Mouse (Mus musculus) B cell, adult 2 months (primary cell): ENCODE measurements around the gene Pde11a.
A peak's percentile ranks its signal among the peaks of the same experiment; 100 is the strongest.
"Not testable (repeated sequence)": the region's sequence is repeated elsewhere in the genome, so short reads cannot be mapped to it uniquely, and the experiment has no call there.

ENCODE experiments used
- DNase-seq, 2 experiments: peaks; one replicate each; pipeline ENCODE4 v3.0.0; 2022

Pde11a gene

DNA sequence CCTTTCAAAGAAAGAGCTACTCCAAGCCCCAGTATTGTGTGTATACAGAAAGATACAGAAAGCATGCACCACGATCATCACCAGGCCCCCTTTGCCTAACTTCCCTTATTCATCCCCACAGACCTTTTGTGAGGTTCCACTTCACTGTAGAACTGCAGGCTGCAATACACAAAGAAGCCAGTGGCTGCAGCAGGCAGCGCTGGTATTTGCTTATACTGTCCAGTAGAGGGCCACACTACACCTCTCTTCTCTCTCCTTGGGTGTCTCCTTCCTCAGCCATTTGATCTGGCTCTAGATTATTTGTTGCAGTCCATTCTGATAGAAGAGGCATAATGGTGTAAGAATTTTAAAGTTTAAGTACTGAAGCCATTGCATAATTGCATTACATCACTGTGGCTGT lies 353.4 kb downstream of the Pde11a start:
- DNase-seq, result peak; percentile 50 to 53

GRCm38 (mm10) chr2:75983847-75984246 lies 354.7 kb downstream of the Pde11a start:
- DNase-seq, result no peak

GRCm38 (mm10) chr2:75983091-75983490 lies 355.5 kb downstream of the Pde11a start:
- no peak for DNase-seq

- DNase-seq, result no peak
These were observed 355.9 kb downstream of the Pde11a start for GRCm38 (mm10) chr2:75982626-75983025.

DNA sequence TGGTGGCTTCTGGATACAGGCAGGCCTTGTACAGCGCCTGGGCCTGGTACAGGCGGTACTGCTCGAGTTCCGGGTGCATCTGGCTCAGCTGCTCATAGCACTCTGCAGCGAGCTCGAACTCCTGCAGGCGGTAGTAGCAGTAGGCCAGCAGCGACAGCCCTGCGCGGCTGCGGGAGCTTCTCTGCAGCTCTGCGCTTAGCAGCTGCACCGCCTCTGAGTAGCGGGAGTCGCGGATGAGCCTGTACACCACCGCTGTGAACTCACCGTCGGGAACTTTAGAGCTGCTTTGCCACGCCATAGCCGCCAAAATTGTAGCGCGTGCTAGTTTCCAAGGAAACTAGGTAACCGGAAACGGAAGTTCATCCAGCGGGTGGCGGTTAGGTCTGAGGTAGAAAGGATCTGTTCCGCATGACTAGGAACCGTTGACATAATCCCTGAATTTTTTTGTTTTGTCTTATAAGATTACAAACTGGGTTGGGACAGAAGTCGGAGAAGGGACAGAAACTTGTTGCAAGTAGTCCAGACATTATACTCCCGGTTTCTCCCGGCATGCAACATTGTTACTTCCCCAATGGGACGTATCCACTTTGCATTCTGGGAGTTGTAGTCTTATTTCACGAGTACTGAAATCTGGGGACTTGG lies 357.0 kb downstream of the Pde11a start, which contains the start of gene Ttc30a1:
Gene Ttc30a1, minus strand, starts transcription at position 528 of the 642 bp plus-strand sequence.
- peak; percentile 73 to 77 for DNase-seq

DNA sequence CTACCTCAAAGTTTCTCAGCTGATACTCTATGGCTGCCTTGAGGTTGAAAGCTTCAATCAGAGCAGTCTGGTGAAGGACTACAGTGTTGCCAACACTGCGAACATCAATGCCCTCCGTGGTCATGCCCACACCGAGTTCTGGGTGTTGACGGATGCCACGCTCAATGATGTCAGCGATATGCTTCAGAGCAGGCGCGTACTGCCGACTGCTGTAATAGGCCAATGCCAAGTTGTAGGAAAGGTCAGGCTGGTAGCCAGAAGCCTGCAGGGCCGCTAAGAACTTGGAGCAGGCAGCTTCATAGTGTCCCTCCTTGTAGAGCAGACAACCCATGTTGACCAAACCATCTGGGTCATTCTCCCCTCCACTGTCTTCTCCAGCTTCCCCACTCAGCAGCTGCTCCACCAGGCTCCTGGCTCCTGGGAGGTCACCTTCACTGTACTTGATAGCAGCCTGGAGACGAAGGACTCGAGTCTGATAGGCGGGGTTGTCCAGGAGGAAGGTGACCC lies 357.6 kb downstream of the Pde11a start:
- DNase-seq, result not testable (repeated sequence)

DNA sequence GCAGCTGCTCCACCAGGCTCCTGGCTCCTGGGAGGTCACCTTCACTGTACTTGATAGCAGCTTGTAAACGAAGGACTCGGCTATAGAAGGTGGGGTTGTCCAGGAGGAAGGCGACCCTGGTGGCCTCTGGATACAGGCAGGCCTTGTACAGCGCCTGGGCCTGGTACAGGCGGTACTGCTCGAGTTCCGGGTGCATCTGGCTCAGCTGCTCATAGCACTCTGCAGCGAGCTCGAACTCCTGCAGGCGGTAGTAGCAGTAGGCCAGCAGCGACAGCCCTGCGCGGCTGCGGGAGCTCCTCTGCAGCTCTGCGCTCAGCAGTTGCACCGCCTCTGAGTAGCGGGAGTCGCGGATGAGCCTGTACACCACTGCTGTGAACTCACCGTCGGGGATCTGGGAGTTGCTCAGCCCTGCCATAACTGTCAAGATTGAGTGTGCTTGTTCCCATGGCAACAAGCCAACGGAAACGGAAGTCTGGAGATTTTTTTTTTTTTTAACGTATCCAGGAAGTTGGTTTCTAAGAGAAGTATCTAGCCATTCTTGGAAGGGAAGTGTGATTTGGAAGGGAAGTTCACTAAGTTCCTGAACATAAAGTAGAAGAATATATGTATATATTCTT lies 360.7 kb downstream of the Pde11a start, which contains the start of gene Ttc30a2:
Gene Ttc30a2, minus strand, starts transcription at position 419 of the 617 bp plus-strand sequence.
- DNase-seq, result peak; percentile 35 to 37

GRCm38 (mm10) chr2:75976070-75976469 lies 362.5 kb downstream of the Pde11a start:
- DNase-seq, result not testable (repeated sequence)

GRCm38 (mm10) chr2:75974131-75974530 lies 364.4 kb downstream of the Pde11a start:
- DNase-seq, result no peak

GRCm38 (mm10) chr2:75964972-75965371 lies 373.6 kb downstream of the Pde11a start:
- DNase-seq, result peak; percentile 62 to 68

DNA sequence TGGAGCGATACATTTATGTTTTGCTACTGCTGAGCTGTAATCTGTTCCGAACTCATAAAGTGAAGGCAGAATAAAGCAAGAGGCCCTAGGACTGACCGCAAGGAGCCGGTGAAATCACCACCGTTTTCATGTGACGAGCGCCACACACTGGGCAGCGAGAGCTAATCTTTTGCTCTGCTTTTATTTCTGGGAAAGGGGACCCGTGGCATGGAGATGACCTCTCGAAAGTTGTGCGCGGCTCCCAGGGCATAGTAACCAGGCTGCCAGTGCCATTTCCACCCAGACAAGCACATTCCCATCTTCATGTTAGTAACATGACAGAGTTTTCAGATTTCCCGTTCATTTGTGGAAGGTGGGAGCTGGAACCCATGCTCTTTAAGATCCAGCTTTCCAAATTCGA lies 374.1 kb downstream of the Pde11a start:
- DNase-seq, result peak; percentile 36 to 37

DNA sequence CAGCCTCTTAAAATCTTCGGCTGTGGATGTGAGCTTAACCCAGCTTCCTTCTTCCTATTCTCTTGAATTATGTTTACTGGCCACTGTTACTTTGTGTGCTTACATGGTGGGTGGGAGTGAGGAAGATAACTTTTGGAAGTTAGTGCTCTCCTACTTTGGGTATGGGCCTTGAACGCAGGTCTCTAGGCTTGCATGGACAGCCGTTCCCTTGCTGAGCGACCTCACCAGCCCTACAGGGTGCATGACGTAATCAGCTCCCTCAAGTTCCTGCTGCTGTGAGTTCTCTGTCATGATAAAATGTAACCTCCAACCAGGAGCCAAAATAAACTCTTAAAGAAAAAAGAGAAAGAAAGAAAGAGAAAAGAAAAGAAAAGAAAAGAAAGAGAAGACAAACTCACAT lies 374.5 kb downstream of the Pde11a start:
- DNase-seq, result no peak

DNA sequence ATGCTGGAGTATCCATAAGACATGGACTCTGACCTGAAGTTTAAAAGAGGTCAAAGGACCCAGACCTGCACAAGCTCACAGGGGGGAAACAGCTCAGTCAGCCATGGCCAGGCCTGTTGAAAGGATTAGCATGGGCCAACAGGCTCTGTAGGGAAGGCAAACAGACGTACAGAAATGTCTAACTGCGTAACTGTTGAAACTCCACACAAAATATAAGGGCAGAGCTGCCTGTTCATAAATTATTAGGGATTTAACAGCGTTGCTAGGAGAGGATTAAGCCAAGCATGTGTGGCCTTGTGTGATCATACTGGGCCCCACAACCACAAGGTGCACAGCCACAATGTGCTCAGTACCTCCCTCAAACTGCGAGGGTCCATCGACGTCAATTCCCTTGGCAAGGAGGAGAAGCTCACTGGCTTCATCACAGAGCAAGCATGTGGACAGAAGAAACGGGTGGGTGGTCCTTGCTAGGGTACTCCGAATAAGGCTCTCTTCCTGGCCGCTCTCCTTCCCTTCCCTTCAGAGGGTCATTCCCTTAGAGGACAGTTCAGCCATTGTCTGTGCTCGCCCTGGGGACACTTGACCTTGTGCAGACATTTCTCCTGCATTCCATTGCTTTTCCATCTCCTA lies 375.2 kb downstream of the Pde11a start:
- no peak for DNase-seq

DNA sequence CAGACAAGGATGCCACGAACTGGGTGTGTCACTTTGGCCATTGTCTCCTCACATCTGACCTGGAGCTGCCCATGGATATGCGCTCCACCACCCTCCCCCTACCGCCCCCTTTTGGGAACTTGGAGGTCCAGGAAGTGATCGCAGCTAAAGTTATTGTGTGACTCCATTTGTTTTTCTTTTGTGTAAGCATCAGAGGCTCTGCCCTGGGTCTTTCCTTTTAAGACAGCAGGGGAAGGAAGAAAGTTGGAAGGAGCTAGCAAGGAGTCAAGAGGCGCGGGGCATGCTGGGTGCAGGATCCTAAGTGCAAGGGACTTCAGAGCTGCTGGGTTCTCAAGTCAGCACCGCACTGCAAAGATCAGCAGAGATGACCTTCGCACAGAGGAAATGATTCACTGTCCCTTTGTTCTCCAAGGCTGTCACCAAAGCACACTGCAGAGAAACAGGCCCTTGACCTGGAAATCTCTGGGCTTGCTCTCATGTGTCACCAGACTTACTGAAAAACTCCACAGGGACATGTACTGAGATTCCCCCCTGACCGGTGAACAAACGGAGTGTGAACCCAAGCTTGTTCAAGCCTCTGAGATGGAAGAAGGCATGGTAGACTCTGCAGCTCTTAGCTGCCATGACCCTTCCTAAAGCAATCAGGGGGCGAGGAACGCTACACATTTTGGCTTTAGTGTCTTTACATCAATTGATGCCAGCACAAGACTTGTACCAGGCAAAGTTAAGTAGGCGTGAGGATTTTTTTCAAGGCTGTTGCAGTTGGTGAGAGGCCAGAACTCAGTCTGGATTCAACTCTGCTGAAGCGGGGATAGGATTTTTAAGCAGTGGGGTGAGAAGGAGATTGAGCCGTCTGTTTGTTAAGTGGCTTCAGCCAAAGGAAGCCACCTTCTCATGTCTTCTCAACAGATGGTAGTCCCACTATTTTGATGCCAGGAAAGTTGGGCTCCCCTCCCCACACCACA lies 377.9 kb downstream of the Pde11a start:
- DNase-seq, result no peak

- no peak for DNase-seq
These were observed 378.7 kb downstream of the Pde11a start for GRCm38 (mm10) chr2:75959850-75960365.

DNA sequence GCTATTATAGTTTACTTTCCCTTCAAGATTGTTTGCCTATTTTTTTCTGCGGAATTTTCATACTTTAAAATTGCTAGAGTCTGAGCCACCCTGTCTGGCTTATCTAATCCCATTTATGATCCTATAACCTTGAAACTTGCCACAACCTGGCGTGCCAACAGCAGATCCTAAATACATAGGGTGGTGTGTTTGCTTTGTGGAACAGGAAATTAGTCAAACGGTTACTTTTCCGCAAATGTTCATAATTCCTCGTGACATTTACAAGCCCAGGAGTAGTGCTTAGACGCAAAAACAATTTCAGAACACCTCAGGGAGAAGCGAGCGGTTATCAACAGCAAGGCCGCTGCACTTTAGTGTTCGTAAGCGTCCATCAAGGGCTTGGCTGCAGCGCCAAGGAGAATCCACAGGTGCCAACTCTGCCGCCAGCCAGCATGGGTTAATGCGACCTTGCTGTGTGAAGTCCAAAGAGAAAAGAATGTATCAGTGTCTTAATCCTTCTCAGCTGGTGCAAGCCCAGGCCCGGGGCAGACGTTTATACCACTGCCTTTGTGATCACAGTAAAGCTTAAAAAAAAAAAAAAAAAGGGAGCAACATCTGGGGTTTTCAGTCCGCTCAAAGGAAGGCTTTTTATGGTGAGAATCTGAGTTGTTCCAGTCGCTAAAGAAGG lies 379.3 kb downstream of the Pde11a start:
- DNase-seq, result no peak

- DNase-seq, result no peak
These were observed 382.9 kb downstream of the Pde11a start for GRCm38 (mm10) chr2:75955709-75956108.

- no peak for DNase-seq
These were observed 385.3 kb downstream of the Pde11a start for GRCm38 (mm10) chr2:75953320-75953719.

- DNase-seq, result no peak
These were observed 387.9 kb downstream of the Pde11a start for GRCm38 (mm10) chr2:75950685-75951084.
